ENCODE assay signal across 9 mouse cellular contexts in the genomic region with DNA sequence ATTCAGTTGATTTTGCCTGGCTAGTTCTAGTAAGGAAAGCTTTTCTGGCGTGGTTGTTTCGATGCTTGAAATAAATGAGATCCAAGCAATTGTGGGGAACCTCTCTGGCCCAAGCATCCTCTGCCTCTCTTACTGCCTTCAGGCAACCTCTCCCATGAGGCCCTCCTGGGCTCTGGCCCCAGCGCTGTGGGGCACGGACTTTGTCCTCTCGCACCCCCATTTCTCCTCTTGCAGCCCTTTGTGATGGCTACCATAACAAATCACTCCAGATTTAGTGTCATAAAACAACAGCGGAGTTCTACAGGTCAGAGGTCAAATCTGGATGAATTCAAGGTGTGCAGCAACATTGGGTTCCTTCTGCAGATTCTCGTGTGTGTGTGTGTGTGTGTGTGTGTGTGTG. TPM values are rescaled to one million over a fixed set of nuclear protein-coding genes. Genes with fewer than 3 reads are reported as not detected.
A peak's percentile ranks its signal among the peaks of the same experiment; 100 is the strongest.
DNase-seq lines count a peak whose midpoint lies in the region; ATAC-seq and TF ChIP-seq lines count a peak whose summit lies in the region.
"Had no signal": no experiment of that assay in that cellular context is flagged by ENCODE, and none has a peak within 500 bp of the region (broad histone marks: within the 10 kb centered on the region; RNA-seq: fewer than 3 reads in every experiment).

No protein-coding gene starts in this region.

- H3K9ac ChIP-seq in heart, embryonic 11.5 days (ENCODE audit: low read depth, low read length) = no peak overlapping the region
- H3K9ac ChIP-seq in hindbrain, embryonic 13.5 days = peak overlapping the region; percentile 55
- 0 out of 2 replicates have a peak overlapping the region, but pooled peaks have one; percentile 39 for H3K9ac ChIP-seq in midbrain, embryonic 13.5 days (replicated peaks)

- 77% methylated on average over 7 of the region's 7 CpGs for WGBS in heart, embryonic 11.5 days (ENCODE audit: insufficient replicate concordance)
- WGBS in hindbrain, embryonic 13.5 days = 45% methylated on average over 7 of the region's 7 CpGs
- 59% methylated on average over 7 of the region's 7 CpGs for WGBS in midbrain, embryonic 13.5 days
- WGBS in lung, adult 2 months = 65% methylated on average over 7 of the region's 7 CpGs

- H3K4me2 ChIP-seq in heart, embryonic 11.5 days = peak overlapping the region; percentile 55
- H3K4me2 ChIP-seq in hindbrain, embryonic 13.5 days = peak overlapping the region; percentile 44
- H3K4me2 ChIP-seq in midbrain, embryonic 13.5 days (replicated peaks) = peak overlapping the region; percentile 54

- TF ChIP-seq CTCF in lung, adult 2 months (IDR thresholded peaks at IDR 0.05; ENCODE audit: insufficient read depth, low read length) = no peak

- no peaks in the 10 kb centered on the region for H3K27me3 ChIP-seq in heart, embryonic 11.5 days (ENCODE audit: control insufficient read depth, insufficient read depth, low read length)
- no peaks in the 10 kb centered on the region for H3K27me3 ChIP-seq in hindbrain, embryonic 13.5 days
- no peaks in the 10 kb centered on the region for H3K27me3 ChIP-seq in midbrain, embryonic 13.5 days

- no peak for ATAC-seq in heart, embryonic 11.5 days (replicated peaks; ENCODE audit: insufficient number of reproducible peaks, low FRiP score, low TSS enrichment)
- ATAC-seq in hindbrain, embryonic 13.5 days (ENCODE audit: low FRiP score) = no peak
- no peak for ATAC-seq in midbrain, embryonic 13.5 days

- H3K4me1 ChIP-seq in heart, embryonic 11.5 days (ENCODE audit: control insufficient read depth, insufficient read depth, low read length) = peaks cover 17% of the 10 kb centered on the region
- peaks cover 53% of the 10 kb centered on the region for H3K4me1 ChIP-seq in hindbrain, embryonic 13.5 days (replicated peaks)
- peaks cover 47% of the 10 kb centered on the region for H3K4me1 ChIP-seq in midbrain, embryonic 13.5 days (replicated peaks)
- peaks cover 16% of the 10 kb centered on the region for H3K4me1 ChIP-seq in lung, adult 2 months (ENCODE audit: control insufficient read depth, insufficient read depth, low read length)

- H3K4me3 ChIP-seq in heart, embryonic 11.5 days (ENCODE audit: low read depth, low read length) = no peak overlapping the region
- peak overlapping the region; percentile 24; the same call in 1 of the 2 replicates for H3K4me3 ChIP-seq in hindbrain, embryonic 13.5 days
- H3K4me3 ChIP-seq in midbrain, embryonic 13.5 days (replicated peaks) = peak overlapping the region; percentile 25; the same call in 1 of the 2 replicates
- no peak overlapping the region for H3K4me3 ChIP-seq in lung, adult 2 months (replicated peaks; ENCODE audit: extremely low read depth, low read depth, low read length)

- no peaks in the 10 kb centered on the region; the same call in 1 of the 2 replicates for H3K9me3 ChIP-seq in heart, embryonic 11.5 days (replicated peaks; ENCODE audit: control insufficient read depth, low read length)
- no peaks in the 10 kb centered on the region for H3K9me3 ChIP-seq in hindbrain, embryonic 13.5 days
- no peaks in the 10 kb centered on the region for H3K9me3 ChIP-seq in midbrain, embryonic 13.5 days

- no peak overlapping the region for H3K27ac ChIP-seq in heart, embryonic 11.5 days (ENCODE audit: low read depth, low read length)
- peak overlapping the region; percentile 84 for H3K27ac ChIP-seq in hindbrain, embryonic 13.5 days
- H3K27ac ChIP-seq in midbrain, embryonic 13.5 days = peak overlapping the region; percentile 83

- no peak for DNase-seq in heart, postnatal 4 days
- DNase-seq in embryo, embryonic 11 days = peak; percentile 67
- DNase-seq in cerebellum, postnatal 4 days (ENCODE audit: low spot score in 2 of 2) = no peak
- no peak for DNase-seq in cerebellum, postnatal 25 days
- no peak for DNase-seq in lung, adult 2 months

- no peak for TF ChIP-seq POLR2A in lung, adult 2 months (IDR thresholded peaks at IDR 0.05; ENCODE audit: borderline replicate concordance, extremely low read depth, low read depth, low read length)

- no peaks in the 10 kb centered on the region for H3K36me3 ChIP-seq in heart, embryonic 11.5 days (ENCODE audit: control insufficient read depth, insufficient read depth, low read length)
- H3K36me3 ChIP-seq in hindbrain, embryonic 13.5 days = no peaks in the 10 kb centered on the region
- no peaks in the 10 kb centered on the region for H3K36me3 ChIP-seq in midbrain, embryonic 13.5 days

RNA-seq across cellular contexts. Expression of gene Cstad, which starts 49.1 kb away (rescaled TPM):
- polyA plus RNA-seq in heart, embryonic 11.5 days (2014; fragmentation: Nextera tagmentation; extraction: Ambion mirVana) = 1.7 and 2.4 TPM in 2 replicates
- 1 to 10 TPM; 1.7 to 3.2 TPM for total RNA-seq in heart, postnatal 4 days (2021)
- 0.77 and 0.83 TPM in 2 replicates for polyA plus RNA-seq in hindbrain, embryonic 13.5 days (2015; fragmentation: Nextera tagmentation; extraction: Ambion mirVana)
- polyA plus RNA-seq in midbrain, embryonic 13.5 days (2015; fragmentation: Nextera tagmentation; extraction: Ambion mirVana) = 0.27 and 0.43 TPM in 2 replicates
- 0.69 and 1.6 TPM in 2 replicates for polyA plus RNA-seq in lung, adult 2 months (2012; rRNA removed)
- total RNA-seq: megakaryocyte progenitor cell, adult 5-6 weeks had no signal

Comparison
In these comparisons a context has a peak if more than half of its experiments do, and no peak if none do; other contexts are left out.
1. H3K4me3 ChIP-seq: peak in hindbrain, embryonic 13.5 days (single experiment) and midbrain, embryonic 13.5 days (single experiment); none in heart, embryonic 11.5 days (single experiment) and lung, adult 2 months (single experiment).
2. Peak in every context shown above with its lines, with median percentiles within 50 percentile points of each other: H3K4me2 ChIP-seq.